ENCODE assay signal across 11 mouse cellular contexts in the genomic region with DNA sequence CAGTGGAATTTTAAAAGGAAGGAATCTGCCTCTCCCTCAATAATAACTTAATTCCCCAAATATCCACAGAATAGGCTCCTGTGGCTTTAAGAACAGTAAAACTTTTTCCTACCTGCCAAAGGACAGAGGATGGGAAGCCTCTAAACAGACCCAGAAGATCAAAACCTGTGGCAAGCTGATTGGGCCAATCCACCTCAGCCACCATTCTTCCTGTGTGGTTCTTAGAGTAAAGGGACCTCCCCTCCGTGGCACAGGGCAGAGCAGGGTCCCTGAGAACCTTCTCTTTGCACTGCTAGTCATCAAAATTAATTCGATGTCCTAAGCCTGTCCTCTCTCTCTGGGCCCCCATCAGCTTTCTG. TPM values are rescaled to one million over a fixed set of nuclear protein-coding genes. Genes with fewer than 3 reads are reported as not detected.
DNase-seq lines count a peak whose midpoint lies in the region; ATAC-seq lines count a peak whose summit lies in the region.
"Had no signal": no experiment of that assay in that cellular context is flagged by ENCODE, and none has a peak within 500 bp of the region (broad histone marks: within the 10 kb centered on the region; RNA-seq: fewer than 3 reads in every experiment).

No protein-coding gene starts in this region.

- no peak overlapping the region for H3K27ac ChIP-seq in heart, embryonic 11.5 days (ENCODE audit: low read depth, low read length)
- no peak overlapping the region for H3K27ac ChIP-seq in hindbrain, embryonic 15.5 days (replicated peaks)

- DNase-seq in heart, postnatal 25 days (ENCODE audit: low spot score) = no peak
- peak; percentile 39 for DNase-seq in thymus, postnatal 0 days (ENCODE audit: low spot score)
- no peak for DNase-seq in frontal cortex, postnatal 36 days (ENCODE audit: low spot score in 2 of 2)
- no peak for DNase-seq in adrenal gland, adult 2 months
- DNase-seq: adrenal gland, postnatal 10 days; gastrocnemius, postnatal 36 days; lung, postnatal 36 days had no signal

- peaks cover 30% of the 10 kb centered on the region for H3K4me1 ChIP-seq in heart, embryonic 11.5 days (ENCODE audit: control insufficient read depth, insufficient read depth, low read length)
- peaks cover 90% of the 10 kb centered on the region for H3K4me1 ChIP-seq in megakaryocyte, embryonic 14.5 days
- H3K4me1 ChIP-seq in hindbrain, embryonic 15.5 days (replicated peaks) = peaks cover 32% of the 10 kb centered on the region

- intact Hi-C loops in heart, postnatal 25 days (cut with DNase I) = loop anchor here (5.0 to 10.0 kb wide), 2 partner anchors 80 to 313 kb away; no protein-coding TSS in a partner anchor

- 46% methylated on average over 2 of the region's 2 CpGs for WGBS in heart, embryonic 11.5 days (ENCODE audit: insufficient replicate concordance)
- 41% methylated on average over 2 of the region's 2 CpGs for WGBS in hindbrain, embryonic 15.5 days

- H3K27me3 ChIP-seq in heart, embryonic 11.5 days (ENCODE audit: control insufficient read depth, insufficient read depth, low read length) = no peaks in the 10 kb centered on the region
- H3K27me3 ChIP-seq in megakaryocyte, embryonic 14.5 days (replicated peaks) = peaks cover 6% of the 10 kb centered on the region
- H3K27me3 ChIP-seq in hindbrain, embryonic 15.5 days = no peaks in the 10 kb centered on the region

- no peak overlapping the region for H3K9ac ChIP-seq in heart, embryonic 11.5 days (ENCODE audit: low read depth, low read length)
- H3K9ac ChIP-seq in hindbrain, embryonic 15.5 days = 0 out of 2 replicates have a peak overlapping the region, but pooled peaks have one; percentile 2

- no peaks in the 10 kb centered on the region for H3K9me3 ChIP-seq in heart, embryonic 11.5 days (replicated peaks; ENCODE audit: control insufficient read depth, low read length)
- H3K9me3 ChIP-seq in megakaryocyte, embryonic 14.5 days = no peaks in the 10 kb centered on the region
- no peaks in the 10 kb centered on the region for H3K9me3 ChIP-seq in hindbrain, embryonic 15.5 days

- ATAC-seq in heart, embryonic 11.5 days (replicated peaks; ENCODE audit: insufficient number of reproducible peaks, low FRiP score, low TSS enrichment) = no peak
- no peak for ATAC-seq in megakaryocyte, adult 5-6 weeks (ENCODE audit: poor library complexity, severe bottlenecking)
- no peak for ATAC-seq in hindbrain, embryonic 15.5 days (ENCODE audit: low FRiP score, low read depth)

- H3K4me3 ChIP-seq in heart, embryonic 11.5 days (ENCODE audit: low read depth, low read length) = peak overlapping the region; percentile 77
- peak overlapping the region; percentile 78 for H3K4me3 ChIP-seq in megakaryocyte, embryonic 14.5 days (replicated peaks)
- peak overlapping the region; percentile 89 for H3K4me3 ChIP-seq in hindbrain, embryonic 15.5 days

- no peaks in the 10 kb centered on the region for H3K36me3 ChIP-seq in heart, embryonic 11.5 days (ENCODE audit: control insufficient read depth, insufficient read depth, low read length)
- peaks cover under 1% of the 10 kb centered on the region for H3K36me3 ChIP-seq in megakaryocyte, embryonic 14.5 days (replicated peaks; ENCODE audit: low read length)
- no peaks in the 10 kb centered on the region for H3K36me3 ChIP-seq in hindbrain, embryonic 15.5 days

- peak overlapping the region; percentile 85 for H3K4me2 ChIP-seq in heart, embryonic 11.5 days
- peak overlapping the region; percentile 73 for H3K4me2 ChIP-seq in hindbrain, embryonic 15.5 days

RNA-seq across cellular contexts. Expression of a gene that starts 2.6 kb away (rescaled TPM):
- polyA plus RNA-seq in heart, embryonic 11.5 days (2014; fragmentation: Nextera tagmentation; extraction: Ambion mirVana) = 22.6 and 22.7 TPM in 2 replicates
- total RNA-seq in heart, postnatal 25 days (2021) = 100 to 1,000 TPM in 1 of 2 experiments, 10 to 100 TPM in 1; 95.3 to 105 TPM
- polyA plus RNA-seq in megakaryocyte, embryonic 14.5 days (2012; ENCODE audit: insufficient read depth, low replicate concordance) = 9.0 and 9.4 TPM in 2 replicates
- 3.8 and 6.5 TPM in 2 replicates for total RNA-seq in megakaryocyte, adult 5-6 weeks (2015)
- 3.5 and 5.2 TPM in 2 replicates for total RNA-seq in megakaryocyte, adult 5-6 weeks (2017)
- polyA plus RNA-seq in hindbrain, embryonic 15.5 days (2015; fragmentation: Nextera tagmentation; extraction: Ambion mirVana) = 21.3 and 21.8 TPM in 2 replicates
- 11.0 and 11.3 TPM in 2 replicates for polyA plus RNA-seq in thymus, postnatal 0 days (2015; fragmentation: Nextera tagmentation; extraction: Ambion mirVana)
- 10 to 100 TPM; 24.8 to 46.8 TPM for total RNA-seq in adrenal gland, adult 2 months (2021)
- 35.3 and 40.1 TPM in 2 replicates for polyA plus RNA-seq in adrenal gland, adult 2 months (2012; rRNA removed)
